Mouse (Mus musculus): ENCODE measurements around the gene Extl1.

DNA sequence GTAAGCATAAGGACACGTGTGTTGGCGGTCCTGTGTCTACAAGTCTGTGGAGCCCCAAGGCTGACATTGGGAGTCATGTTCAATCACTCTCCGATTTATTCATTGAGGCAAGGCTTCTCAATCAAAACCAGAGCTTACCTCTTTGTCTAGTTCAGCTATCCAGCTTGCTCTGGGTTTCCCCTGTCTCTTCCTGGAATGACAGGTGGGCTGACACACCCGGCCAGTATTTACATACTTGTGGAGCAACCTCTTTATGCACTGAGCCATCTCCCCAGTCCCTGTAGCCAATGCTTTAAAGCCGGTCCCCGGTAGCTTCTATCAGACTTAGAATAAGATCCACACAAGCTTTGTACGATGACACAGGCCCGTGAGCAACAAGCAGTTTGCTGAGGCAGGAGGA is 4.1 kb downstream of the Extl1 start:
- TF ChIP-seq POLR2A (IDR thresholded peaks at IDR 0.05; ENCODE audit: borderline replicate concordance, insufficient read depth, low read length), result no peak
- TF ChIP-seq CTCF (IDR thresholded peaks at IDR 0.05; ENCODE audit: borderline replicate concordance, insufficient read depth, low read depth, low read length), result no peak
